Mouse (Mus musculus) adrenal gland (tissue): ENCODE measurements around the gene Vmn1r104.
"Not testable (repeated sequence)": the region's sequence is repeated elsewhere in the genome, so short reads cannot be mapped to it uniquely, and the experiment has no call there.

Source experiments
- intact Hi-C: fragments of 180-260 bp; cut with DNase I; formaldehyde crosslinking; loops from one replicate; pipeline ENCODE4 v1.15.1; 2025
- long read RNA-seq, 2 experiments: library from polyadenylated mRNA; unstranded; transcript quantifications; one replicate each; pipeline ENCODE4 v2.0.0; 2020; ENCODE audit warnings: borderline replicate concordance in 1 of 2; ENCODE audit not compliant: insufficient replicate concordance in 1 of 2

Gene Vmn1r104
- long read RNA-seq, experiment 1, result 0 reads
- long read RNA-seq, experiment 2, result 0 reads

- intact Hi-C loops, result not testable (repeated sequence)
Observed at GRCm38 (mm10) chr7:20533537-20533936, at the start of gene Vmn1r104. Vmn1r104 (plus strand) TSS chr7:20533837.

DNA sequence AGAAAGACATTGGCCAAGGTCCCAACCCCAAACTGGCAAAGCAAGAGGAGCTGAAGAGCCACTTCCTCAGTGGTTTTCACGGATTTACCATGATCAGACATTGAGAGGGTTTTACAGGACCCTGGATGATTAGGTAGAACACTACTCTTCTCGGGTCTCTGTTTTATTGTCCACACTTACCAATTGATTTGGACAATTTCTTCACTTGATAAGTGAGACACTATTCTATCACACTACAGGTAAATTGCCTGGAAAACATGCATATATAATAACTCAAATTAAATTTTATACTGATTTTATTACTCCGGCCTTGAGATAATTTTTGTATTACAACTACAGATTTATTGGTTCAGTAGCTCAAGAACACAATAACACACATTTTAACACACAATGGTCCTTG is 23.2 kb upstream of the Vmn1r104 start, which contains the start of gene Vmn1r103:
Gene Vmn1r103, minus strand, starts transcription at position 101 of the 400 bp plus-strand sequence.
- intact Hi-C loops, result not testable (repeated sequence)

DNA sequence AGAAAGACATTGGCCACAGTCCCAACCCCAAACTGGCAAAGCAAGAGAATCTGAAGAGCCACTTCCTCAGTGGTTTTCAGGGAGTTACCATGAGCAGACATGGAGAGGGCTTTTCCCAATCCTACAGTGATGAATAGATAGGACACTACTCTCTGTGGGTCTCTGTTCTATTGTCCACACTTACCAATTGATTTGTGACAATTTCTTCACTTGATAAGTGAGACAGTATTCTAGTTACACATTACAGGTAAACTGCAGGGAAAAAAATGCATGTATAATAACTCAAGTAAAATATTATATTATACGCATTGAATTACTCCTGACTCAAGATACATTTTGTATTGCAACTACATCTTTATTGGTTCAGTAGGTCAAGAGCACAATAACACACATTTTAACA is 12.0 kb downstream of the Vmn1r104 start, which contains the start of gene Gm5726:
Gene Gm5726, minus strand, starts transcription at position 101 of the 400 bp plus-strand sequence.
- intact Hi-C loops, result not testable (repeated sequence)

DNA sequence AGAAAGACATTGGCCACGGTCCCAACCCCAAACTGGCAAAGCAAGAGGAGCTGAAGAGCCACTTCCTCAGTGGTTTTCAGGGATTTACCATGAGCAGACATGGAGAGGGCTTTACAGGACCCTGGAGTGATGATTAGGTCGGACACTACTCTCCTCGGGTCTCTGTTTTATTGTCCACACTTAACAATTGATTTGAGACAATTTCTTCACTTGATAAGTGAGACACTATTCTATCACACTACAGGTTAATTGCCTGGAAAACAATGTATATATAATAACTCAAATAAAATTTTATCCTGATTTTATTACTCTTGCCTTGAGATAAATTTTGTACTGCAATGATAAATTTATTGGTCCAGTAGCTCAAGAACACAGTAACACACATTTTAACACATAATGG is 42.5 kb downstream of the Vmn1r104 start, which contains the start of gene Gm4141:
Gene Gm4141, minus strand, starts transcription at position 101 of the 400 bp plus-strand sequence.
- intact Hi-C loops, result not testable (repeated sequence)
